Mouse (Mus musculus): ENCODE results near the gene Scml4.

DNA sequence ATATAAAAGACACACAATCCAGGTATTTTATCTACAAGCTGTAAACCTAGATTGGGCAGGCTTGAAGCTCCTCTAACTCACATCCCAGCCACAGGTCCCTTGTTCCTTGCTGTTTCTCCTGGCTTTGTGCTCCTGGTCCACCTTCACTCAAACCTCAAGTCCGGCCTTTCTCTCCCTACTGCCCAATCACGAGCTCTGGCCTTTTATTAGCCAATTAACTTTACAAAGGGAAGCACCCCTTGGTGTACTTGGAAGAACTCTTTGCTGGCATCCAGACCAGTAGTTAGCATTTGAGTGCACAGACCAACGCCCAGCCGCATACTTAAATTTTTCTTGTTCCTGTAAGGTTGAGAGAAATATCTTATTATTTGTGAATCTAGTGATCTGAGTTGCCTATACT lies 85.1 kb downstream of the Scml4 start:
- TF ChIP-seq CTCF (IDR thresholded peaks at IDR 0.05) (no peak), POLR2A (IDR thresholded peaks at IDR 0.05; ENCODE audit: insufficient read depth, low read depth, low read length) (no peak)
